Mouse (Mus musculus): ENCODE data around the gene Sp3.
"Not testable (repeated sequence)": the region's sequence is repeated elsewhere in the genome, so short reads cannot be mapped to it uniquely, and the experiment has no call there.

Sp3 gene

DNA sequence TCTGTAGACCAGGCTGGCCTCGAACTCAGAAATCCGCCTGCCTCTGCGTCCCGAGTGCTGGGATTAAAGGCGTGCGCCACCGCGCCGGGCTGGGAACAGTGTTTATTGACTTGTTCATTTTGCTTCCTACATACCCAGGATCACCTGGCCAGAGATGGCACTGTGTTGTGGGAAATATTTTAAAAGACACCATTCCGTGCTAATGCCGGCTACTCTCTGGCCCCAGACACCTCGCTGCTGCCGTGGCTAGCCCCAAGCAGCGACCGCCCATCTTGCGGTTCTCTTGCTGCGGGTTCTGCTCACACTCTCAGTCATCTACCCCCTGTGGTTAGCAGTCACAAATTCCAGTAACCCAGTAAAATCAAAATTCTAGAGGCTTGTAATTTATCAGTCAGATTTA, 12.3 kb upstream of the Sp3 start:
- DNase-seq (ENCODE audit: low read depth), result no peak

- not testable (repeated sequence) for DNase-seq (ENCODE audit: low read depth)
Measured at GRCm38 (mm10) chr2:72988945-72989344, 8.7 kb upstream of the Sp3 start.

DNA sequence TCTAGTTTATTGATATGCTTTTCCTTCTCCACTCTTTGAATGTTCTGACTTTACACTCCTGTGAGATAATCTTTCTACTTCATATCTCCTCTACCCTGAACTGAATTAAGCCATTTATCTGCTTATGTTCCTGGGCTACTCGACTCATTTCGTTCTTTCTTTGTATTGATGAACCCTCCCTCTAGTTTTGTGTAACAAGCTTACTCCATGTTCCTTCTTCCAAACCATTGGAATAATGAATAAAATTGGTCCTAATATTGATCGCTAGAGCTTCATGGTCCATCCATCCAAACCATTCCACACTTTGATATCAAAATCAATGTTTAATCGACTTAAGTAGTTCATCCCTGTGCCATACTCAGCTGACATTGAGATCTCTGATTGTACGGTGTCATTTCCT, 6.4 kb upstream of the Sp3 start, which contains the start of gene Gm11084:
Gm11084 (minus strand) TSS at position 101 of the 400 bp plus-strand sequence.
- no peak for DNase-seq (ENCODE audit: low read depth)

DNA sequence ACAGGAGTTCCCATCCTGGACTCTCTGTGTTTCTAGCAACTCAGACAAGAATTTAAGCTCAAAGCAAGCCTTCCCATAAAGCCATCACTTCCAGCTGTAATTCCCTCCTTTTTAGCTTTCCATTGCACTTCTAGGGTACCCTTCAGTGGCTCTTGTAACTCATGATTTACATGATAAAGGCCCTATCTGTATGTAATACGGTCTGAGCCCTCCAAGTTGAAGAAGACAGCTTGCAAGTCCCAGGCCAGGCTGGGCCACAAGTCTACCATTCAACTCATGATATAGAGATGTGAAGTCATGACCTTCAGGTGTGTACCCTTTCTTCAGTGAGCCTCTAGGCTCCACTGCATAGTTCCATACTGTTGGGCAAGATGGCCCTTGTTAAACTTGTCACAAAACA, 5.3 kb upstream of the Sp3 start:
- no peak for DNase-seq (ENCODE audit: low read depth)

GRCm38 (mm10) chr2:72984806-72985205, 4.6 kb upstream of the Sp3 start:
- DNase-seq (ENCODE audit: low read depth), result no peak

- DNase-seq (ENCODE audit: low read depth), result no peak
Measured at GRCm38 (mm10) chr2:72983211-72983610, 3.0 kb upstream of the Sp3 start.

DNA sequence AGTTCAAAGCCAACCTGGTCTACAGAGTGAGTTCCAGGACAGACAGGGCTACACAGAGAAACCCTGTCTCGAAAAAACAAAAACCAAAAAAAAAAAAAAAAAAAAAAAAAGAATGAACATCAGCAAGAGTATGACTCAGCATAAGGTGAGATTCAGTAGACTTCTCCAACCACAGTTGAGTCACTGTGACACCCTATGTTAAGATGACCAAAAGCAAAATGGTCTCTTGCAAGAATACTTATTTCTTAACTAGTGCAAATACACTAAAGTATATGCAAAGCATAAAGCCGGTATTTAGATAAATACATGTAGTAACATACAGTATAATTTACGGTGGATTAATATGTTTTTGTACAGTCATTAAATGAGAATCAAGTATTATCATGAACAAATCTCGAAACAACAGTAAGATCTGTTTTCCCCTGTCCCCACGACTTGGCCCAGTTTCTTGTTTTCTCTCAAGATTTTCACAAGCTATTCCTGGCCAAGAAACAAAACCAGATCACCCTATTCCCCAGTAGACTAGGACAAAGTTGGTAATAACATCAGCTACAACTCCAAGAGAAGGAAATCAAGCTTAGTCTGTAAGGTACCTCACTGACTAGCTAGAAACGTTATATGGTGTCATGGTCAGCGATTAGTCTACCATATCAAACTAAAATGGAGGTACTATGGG, 2.0 kb upstream of the Sp3 start:
- DNase-seq (ENCODE audit: low read depth), result no peak

GRCm38 (mm10) chr2:72981441-72982109, 1.3 kb upstream of the Sp3 start:
- DNase-seq (ENCODE audit: low read depth), result peak; percentile 47

GRCm38 (mm10) chr2:72981075-72981420, 802 bp upstream of the Sp3 start:
- DNase-seq (ENCODE audit: low read depth), result no peak

GRCm38 (mm10) chr2:72979659-72980071, 581 bp downstream of the Sp3 start:
- DNase-seq (ENCODE audit: low read depth), result peak; percentile 90

GRCm38 (mm10) chr2:72978901-72979658, 1.2 kb downstream of the Sp3 start:
- peak; percentile 93 for DNase-seq (ENCODE audit: low read depth)

DNA sequence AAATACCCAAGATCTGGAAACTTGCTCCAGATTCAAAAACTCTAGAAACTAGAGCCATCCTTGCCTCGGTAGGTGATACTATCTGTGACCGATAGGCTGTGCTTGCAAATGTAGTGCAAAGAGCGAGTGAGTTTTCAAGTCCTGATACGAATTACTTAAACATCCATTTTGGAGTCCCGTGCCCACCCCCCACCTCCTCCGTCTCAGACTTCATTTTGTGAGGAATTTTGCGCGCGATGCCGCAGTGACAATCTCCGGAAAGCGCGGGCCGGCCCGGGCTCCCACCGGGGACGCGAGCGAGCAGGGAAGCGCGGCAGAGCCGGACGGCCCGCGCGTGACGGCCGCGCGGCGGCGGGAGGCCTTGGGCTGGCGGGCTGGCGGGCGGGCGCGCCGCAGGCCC, 1.8 kb downstream of the Sp3 start:
- DNase-seq (ENCODE audit: low read depth), result peak; percentile 90

- no peak for DNase-seq (ENCODE audit: low read depth)
Measured at GRCm38 (mm10) chr2:72977272-72977671, 3.0 kb downstream of the Sp3 start.

DNA sequence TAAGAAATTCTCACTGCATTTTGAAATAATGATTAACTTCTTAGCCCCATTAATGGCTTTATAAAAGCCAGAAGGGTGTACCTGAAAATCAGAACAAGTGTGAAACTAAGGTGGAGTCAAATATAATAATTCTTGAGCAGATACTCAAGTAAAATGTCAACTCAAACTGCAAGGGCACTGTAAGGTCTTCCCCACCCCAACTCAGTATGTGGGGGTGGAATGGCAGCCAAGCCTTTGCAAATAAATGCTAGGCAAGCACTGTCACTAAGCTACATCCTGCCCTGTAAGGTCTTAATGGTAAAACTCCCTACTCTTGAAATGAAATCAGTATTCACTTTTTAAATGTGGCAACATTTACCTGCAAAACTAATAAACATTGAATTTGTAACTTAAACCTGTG, 4.2 kb downstream of the Sp3 start:
- DNase-seq (ENCODE audit: low read depth), result no peak

DNA sequence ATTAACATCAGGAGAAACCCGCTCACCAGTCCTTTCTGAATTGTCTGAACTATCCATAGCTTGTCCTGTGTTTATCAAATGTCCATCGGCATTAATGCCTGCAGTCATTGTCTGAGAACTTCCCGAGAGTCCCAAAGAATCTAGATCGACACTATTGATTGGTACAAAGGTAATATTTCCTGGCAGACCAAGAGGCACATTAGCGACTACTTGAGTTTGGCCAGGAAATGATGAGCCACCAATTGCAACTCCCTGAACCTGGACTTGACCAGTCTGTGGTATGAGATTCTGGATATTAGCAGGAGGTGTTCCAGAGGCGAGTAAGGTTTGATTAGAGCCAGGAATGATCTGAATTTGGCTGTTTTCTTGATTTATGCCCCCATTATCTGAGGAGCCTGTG, 9.4 kb downstream of the Sp3 start:
- DNase-seq (ENCODE audit: low read depth), result no peak

DNA sequence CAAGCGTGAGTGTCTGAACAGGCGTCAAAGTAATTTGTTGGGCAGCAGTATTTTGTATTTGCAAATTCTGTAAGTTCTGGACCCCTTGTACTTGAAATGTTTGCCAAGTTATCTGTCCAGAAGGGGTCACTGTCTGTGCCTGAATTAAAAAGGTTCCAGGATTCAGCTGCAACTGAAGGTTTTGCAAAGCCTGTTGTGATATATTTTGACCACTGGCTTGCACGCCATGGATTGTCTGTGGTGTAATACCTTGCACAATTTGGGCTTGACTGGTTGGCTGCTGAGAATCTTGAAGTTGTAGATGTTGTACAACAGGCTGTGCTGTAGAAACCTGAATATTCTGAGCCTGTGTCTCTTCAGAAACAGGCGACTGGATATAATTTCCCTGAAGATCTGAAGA, 9.9 kb downstream of the Sp3 start:
- peak; percentile 42 for DNase-seq (ENCODE audit: low read depth)

DNA sequence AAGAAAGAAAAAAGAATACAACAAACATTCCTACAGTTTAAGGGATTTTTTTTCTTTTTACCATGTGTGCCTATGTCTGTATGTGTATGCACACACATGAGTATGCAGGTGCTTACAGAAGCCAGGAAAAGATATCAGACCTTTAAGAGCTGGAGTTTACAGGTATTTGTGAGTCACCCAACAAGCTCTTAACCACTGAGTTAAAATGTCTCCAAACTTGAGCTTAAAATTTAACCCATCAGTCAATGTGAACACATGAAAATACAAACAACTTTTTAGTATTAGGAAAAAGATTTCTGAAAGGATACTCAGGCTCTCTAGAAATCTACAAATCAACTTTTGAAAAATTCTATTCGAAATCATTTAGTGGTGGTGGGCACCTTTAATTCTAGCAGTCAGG, 11.7 kb downstream of the Sp3 start:
- no peak for DNase-seq (ENCODE audit: low read depth)

DNA sequence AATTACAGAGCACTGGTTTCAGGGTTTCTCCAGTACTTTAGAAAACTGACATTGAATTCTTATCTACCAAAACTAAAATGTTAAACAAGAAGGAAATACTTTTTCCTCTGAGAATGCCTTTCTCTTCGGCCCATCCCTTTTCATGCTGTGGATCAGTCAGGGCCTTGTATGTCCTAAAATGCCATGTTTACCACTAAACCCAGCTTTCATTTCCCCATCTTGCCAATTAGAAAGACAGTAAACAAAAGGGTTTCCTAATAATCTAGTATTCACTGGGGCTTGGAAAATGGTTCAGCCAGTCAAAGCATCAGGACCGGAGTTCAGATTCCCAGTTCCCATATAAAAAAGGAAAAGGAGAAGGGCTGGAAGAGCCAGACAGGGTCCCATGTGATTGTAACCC, 14.8 kb downstream of the Sp3 start:
- no peak for DNase-seq (ENCODE audit: low read depth)

- DNase-seq (ENCODE audit: low read depth), result no peak
Measured at GRCm38 (mm10) chr2:72956415-72956814, 23.8 kb downstream of the Sp3 start.

- no peak for DNase-seq (ENCODE audit: low read depth)
Measured at GRCm38 (mm10) chr2:72952979-72953378, 27.3 kb downstream of the Sp3 start.

GRCm38 (mm10) chr2:72935937-72936336, 44.3 kb downstream of the Sp3 start:
- no peak for DNase-seq (ENCODE audit: low read depth)

DNA sequence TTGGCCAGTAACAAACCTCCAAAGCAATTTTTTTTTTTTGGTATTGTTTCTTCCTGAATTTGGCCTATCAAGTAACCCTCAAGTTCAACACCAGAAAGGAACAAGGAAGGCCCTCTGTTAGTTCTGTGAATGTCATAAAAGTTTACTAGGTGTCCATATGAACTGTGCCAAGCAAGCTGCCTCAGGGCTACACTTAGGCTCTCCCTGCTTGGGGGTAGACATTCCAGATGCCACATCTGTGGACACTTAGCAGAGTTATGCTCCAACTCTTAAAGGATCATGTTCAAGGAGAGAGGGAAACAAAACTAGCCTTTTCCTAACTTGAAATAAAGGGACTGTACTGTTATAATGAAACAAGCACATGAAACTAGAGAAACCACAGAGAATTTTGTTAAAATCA, 48.1 kb downstream of the Sp3 start:
- DNase-seq (ENCODE audit: low read depth), result no peak

- DNase-seq (ENCODE audit: low read depth), result no peak
Measured at GRCm38 (mm10) chr2:72924981-72925380, 55.3 kb downstream of the Sp3 start.
